Mouse (Mus musculus) heart, embryonic 14.5 days (tissue): ENCODE results near the gene Auts2. TPM values are rescaled to one million over a fixed set of nuclear protein-coding genes. Genes with fewer than 3 reads are reported as not detected.

Experiments
- ATAC-seq: fragments of 200-750 bp; cut with Nextera tagmentation; 2 replicates; pipeline ENCODE4 v1.8.0; 2017; ENCODE audit warnings: low read depth, moderate TSS enrichment; ENCODE audit not compliant: insufficient number of reproducible peaks, insufficient read depth, low FRiP score
- H3K27ac ChIP-seq, 2 experiments: fragments of 200-500 bp in 1 of 2; fragments of 300-500 bp in 1 of 2; sonication (generic) in 1 of 2; replicated peaks in 1 of 2; 2 replicates each; pipeline ENCODE4 v1.5.1; 2012 to 2014; ENCODE audit warnings: low read depth in 2 of 2, low read length in 2 of 2, control low read depth in 1 of 2, mild to moderate bottlenecking in 1 of 2, mixed read lengths in 1 of 2; ENCODE audit not compliant: control insufficient read depth in 1 of 2, insufficient read depth in 1 of 2
- H3K27me3 ChIP-seq: fragments of 300-500 bp; sonication (generic); 2 replicates; pipeline ENCODE4 v1.6.1; 2014; ENCODE audit warnings: mild to moderate bottlenecking, low read length, control low read depth; ENCODE audit not compliant: control insufficient read depth, insufficient read depth
- H3K36me3 ChIP-seq: fragments of 300-500 bp; sonication (generic); 2 replicates; pipeline ENCODE4 v1.6.1; 2014; ENCODE audit warnings: mild to moderate bottlenecking, control low read depth, low read length, mixed read lengths; ENCODE audit not compliant: control insufficient read depth, insufficient read depth
- H3K4me1 ChIP-seq, 2 experiments: fragments of 200-500 bp in 1 of 2; fragments of 300-500 bp in 1 of 2; sonication (generic) in 1 of 2; 2 replicates each; pipeline ENCODE4 v1.6.1; 2012 to 2014; ENCODE audit warnings: low read length in 2 of 2, control low read depth in 1 of 2, mixed read lengths in 1 of 2; ENCODE audit not compliant: control insufficient read depth in 2 of 2, insufficient read depth in 2 of 2
- H3K4me2 ChIP-seq: fragments of 300-500 bp; sonication (generic); 2 replicates; pipeline ENCODE4 v1.6.1; 2014; ENCODE audit warnings: mild to moderate bottlenecking, low read length
- H3K4me3 ChIP-seq, 2 experiments: fragments of 200-500 bp in 1 of 2; fragments of 300-500 bp in 1 of 2; sonication (generic) in 1 of 2; 2 replicates each; pipeline ENCODE4 v1.5.1; 2012 to 2014; ENCODE audit warnings: low read length in 2 of 2, mild to moderate bottlenecking in 2 of 2, control low read depth in 1 of 2, low read depth in 1 of 2, moderate library complexity in 1 of 2; ENCODE audit not compliant: control insufficient read depth in 1 of 2, insufficient read depth in 1 of 2
- H3K9ac ChIP-seq: fragments of 300-500 bp; sonication (generic); 2 replicates; pipeline ENCODE4 v1.6.1; 2014; ENCODE audit warnings: mild to moderate bottlenecking, low read length
- H3K9me3 ChIP-seq: fragments of 300-500 bp; sonication (generic); 2 replicates; pipeline ENCODE4 v1.6.1; 2016; ENCODE audit warnings: low read length, control low read depth; ENCODE audit not compliant: control insufficient read depth
- WGBS: fragments of 180-500 bp; shearing (Covaris S2); extraction: QIAGEN DNeasy Blood & Tissue Kit; methylation state at CpG from one replicate; pipeline ENCODE4 v1.1.7; 2014; 5-methylcytosine and 5-hydroxymethylcytosine counted together
- polyA plus RNA-seq: library from polyadenylated mRNA; unstranded; fragments of >200 nt; fragmentation: Nextera tagmentation; extraction: Ambion mirVana; gene quantifications from 2 replicates; pipeline ENCODE4 v1.2.1, GENCODE M21; 2014

The Auts2 gene
- polyA plus RNA-seq, 1 experiment from 2014 or later = 18.0 TPM

- Histone ChIP-seq H3K9me3 (no peaks in the 10 kb centered on the region), H3K27ac (no peak overlapping the region), H3K9ac (no peak overlapping the region), H3K36me3 (no peaks in the 10 kb centered on the region), H3K4me3 (no peak overlapping the region), H3K27me3 (no peaks in the 10 kb centered on the region), H3K4me2 (no peak overlapping the region), H3K4me1 (peaks cover 0 to 2% of the 10 kb centered on the region in 2 experiments; a peak in 2 of 4 replicates)
- no peak for ATAC-seq
- 31% methylated on average over 7 of the region's 7 CpGs for WGBS
Measured at GRCm38 (mm10) chr5:131956090-131956489, 587.1 kb downstream of the Auts2 start.

GRCm38 (mm10) chr5:131955227-131956016 lies 587.7 kb downstream of the Auts2 start:
- H3K27ac ChIP-seq = no peak overlapping the region
- no peaks in the 10 kb centered on the region for H3K27me3 ChIP-seq
- no peaks in the 10 kb centered on the region for H3K36me3 ChIP-seq
- no peak overlapping the region for H3K9ac ChIP-seq
- no peaks in the 10 kb centered on the region for H3K9me3 ChIP-seq
- H3K4me3 ChIP-seq = no peak overlapping the region
- 89% methylated on average over 8 of the region's 8 CpGs for WGBS
- no peak overlapping the region for H3K4me2 ChIP-seq
- no peak for ATAC-seq
- H3K4me1 ChIP-seq = peaks cover 0 to 2% of the 10 kb centered on the region in 2 experiments; a peak in 2 of 4 replicates

GRCm38 (mm10) chr5:131948571-131949151 lies 594.5 kb downstream of the Auts2 start:
- no peaks in the 10 kb centered on the region for H3K4me1 ChIP-seq
- H3K36me3 ChIP-seq = no peaks in the 10 kb centered on the region
- no peak overlapping the region for H3K9ac ChIP-seq
- WGBS = 69% methylated on average over 7 of the region's 7 CpGs
- no peak for ATAC-seq
- no peak overlapping the region for H3K4me2 ChIP-seq
- H3K27ac ChIP-seq = no peak overlapping the region
- no peak overlapping the region for H3K4me3 ChIP-seq
- no peaks in the 10 kb centered on the region for H3K9me3 ChIP-seq
- H3K27me3 ChIP-seq = no peaks in the 10 kb centered on the region

- 75% methylated on average over 5 of the region's 5 CpGs for WGBS
Measured at GRCm38 (mm10) chr5:131946801-131947200, 596.3 kb downstream of the Auts2 start.

GRCm38 (mm10) chr5:131944761-131945160 lies 598.4 kb downstream of the Auts2 start:
- no peak overlapping the region for H3K4me3 ChIP-seq
- 69% methylated on average over 2 of the region's 2 CpGs for WGBS
- no peak overlapping the region for H3K9ac ChIP-seq
- no peaks in the 10 kb centered on the region for H3K36me3 ChIP-seq
- H3K4me2 ChIP-seq = no peak overlapping the region
- no peaks in the 10 kb centered on the region for H3K4me1 ChIP-seq
- H3K27ac ChIP-seq = no peak overlapping the region
- ATAC-seq = no peak
- H3K27me3 ChIP-seq = no peaks in the 10 kb centered on the region
- H3K9me3 ChIP-seq = no peaks in the 10 kb centered on the region

More at GRCm38 (mm10) chr5:131946801-131947200, 596.3 kb downstream of the Auts2 start:
- no peak overlapping the region for H3K4me2 ChIP-seq
- H3K27me3 ChIP-seq = no peaks in the 10 kb centered on the region
- no peaks in the 10 kb centered on the region for H3K9me3 ChIP-seq
- no peak overlapping the region for H3K9ac ChIP-seq
- no peak for ATAC-seq
- H3K4me3 ChIP-seq = no peak overlapping the region
- H3K27ac ChIP-seq = no peak overlapping the region
- no peaks in the 10 kb centered on the region for H3K4me1 ChIP-seq
- H3K36me3 ChIP-seq = no peaks in the 10 kb centered on the region

- H3K27me3 ChIP-seq = no peaks in the 10 kb centered on the region
- ATAC-seq = no peak
- H3K9ac ChIP-seq = no peak overlapping the region
- no peaks in the 10 kb centered on the region for H3K9me3 ChIP-seq
- H3K4me1 ChIP-seq = peaks cover 3 to 6% of the 10 kb centered on the region in 2 experiments; a peak in 2 of 4 replicates
- no peak overlapping the region for H3K4me3 ChIP-seq
- H3K36me3 ChIP-seq = no peaks in the 10 kb centered on the region
- H3K27ac ChIP-seq = no peak overlapping the region
- whole genome bisulfite sequencing = 36% methylated on average over 7 of the region's 7 CpGs
- no peak overlapping the region for H3K4me2 ChIP-seq
Measured at GRCm38 (mm10) chr5:131928696-131929095, 614.4 kb downstream of the Auts2 start.

GRCm38 (mm10) chr5:131922759-131923158 lies 620.4 kb downstream of the Auts2 start:
- no peak for ATAC-seq
- WGBS = 49% methylated on average over 4 of the region's 4 CpGs
- no peaks in the 10 kb centered on the region for H3K36me3 ChIP-seq
- H3K4me1 ChIP-seq = peaks cover 6 to 8% of the 10 kb centered on the region in 2 experiments; a peak in 3 of 4 replicates
- H3K27me3 ChIP-seq = no peaks in the 10 kb centered on the region
- H3K27ac ChIP-seq = no peak overlapping the region
- H3K9ac ChIP-seq = no peak overlapping the region
- no peak overlapping the region for H3K4me3 ChIP-seq
- H3K9me3 ChIP-seq = no peaks in the 10 kb centered on the region
- no peak overlapping the region for H3K4me2 ChIP-seq
